Mouse (Mus musculus) brain, embryonic 14.5 days (tissue): ENCODE results near the gene Keg1.

Experiments
- CTCF ChIP-seq: fragments of 200-500 bp; IDR thresholded peaks from 2 replicates; pipeline ENCODE4 v1.5.1; 2012; ENCODE audit warnings: inconsistent platforms, mild to moderate bottlenecking, moderate library complexity, borderline replicate concordance; ENCODE audit not compliant: insufficient read depth, insufficient read length; ENCODE audit errors: extremely low read depth
- POLR2A ChIP-seq: fragments of 200-500 bp; IDR thresholded peaks from 2 replicates; pipeline ENCODE4 v1.6.1; 2012; ENCODE audit warnings: mild to moderate bottlenecking, inconsistent platforms, borderline replicate concordance; ENCODE audit not compliant: poor library complexity, insufficient read depth, insufficient read length, severe bottlenecking; ENCODE audit errors: extremely low read depth

DNA sequence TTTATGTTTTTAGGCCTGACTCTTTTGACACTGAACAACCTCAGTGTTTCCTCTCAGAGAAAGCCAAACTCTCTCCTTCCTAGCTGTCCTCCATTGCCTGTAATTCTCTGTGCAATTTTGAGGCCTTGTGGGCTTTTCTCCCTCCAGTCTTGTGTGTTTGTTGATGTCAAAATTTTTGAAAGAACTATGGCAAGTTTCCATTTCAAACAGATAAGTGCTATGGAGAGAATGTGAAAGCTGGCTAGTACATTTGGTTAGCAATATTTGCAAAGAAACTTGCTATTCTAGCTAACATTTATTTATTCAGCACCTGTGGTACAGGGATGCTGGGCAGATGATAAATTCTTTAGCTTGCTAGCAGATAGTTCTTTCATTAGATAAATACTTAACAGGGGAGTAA lies 635 bp downstream of the Keg1 start:
- TF ChIP-seq POLR2A: no peak
- no peak for TF ChIP-seq CTCF
